Mouse (Mus musculus): ENCODE results near the gene 4933417A18Rik. TPM values are rescaled to one million over a fixed set of nuclear protein-coding genes. Genes with fewer than 3 reads are reported as not detected.
"Not testable (repeated sequence)": the region's sequence is repeated elsewhere in the genome, so short reads cannot be mapped to it uniquely, and the experiment has no call there.

4933417A18Rik gene
- polyA plus RNA-seq, 1 experiment from 2014 or later = not detected

DNA sequence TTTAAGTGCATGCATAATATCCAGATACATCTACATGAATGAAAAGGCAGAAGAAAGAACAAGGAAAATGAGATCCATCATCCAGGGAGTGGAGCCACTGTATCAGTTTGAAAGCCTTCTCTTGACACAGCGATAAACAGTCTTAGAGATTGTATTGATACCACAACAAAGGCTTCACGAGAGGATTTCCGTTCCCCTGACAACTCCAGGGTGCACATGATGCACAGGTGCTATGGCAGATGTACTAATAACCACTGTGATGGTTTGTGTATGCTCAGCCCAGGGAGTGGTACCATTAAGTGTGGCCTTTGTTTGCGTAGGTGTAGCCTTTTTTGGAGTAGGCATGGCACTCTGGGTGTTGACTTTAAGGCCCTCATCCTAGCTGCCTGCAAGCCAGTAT lies 32.7 kb downstream of the 4933417A18Rik start:
- Histone ChIP-seq H3K9ac (no peak overlapping the region), H3K27me3 (no peaks in the 10 kb centered on the region), H3K4me3 (no peak overlapping the region), H3K27ac (no peak overlapping the region), H3K9me3 (replicated peaks) (no peaks in the 10 kb centered on the region), H3K4me1 (replicated peaks) (0 out of 2 replicates have a peak, but pooled peaks cover 3% of the 10 kb centered on the region), H3K36me3 (no peaks in the 10 kb centered on the region), H3K4me2 (no peak overlapping the region)
- no peak for ATAC-seq (replicated peaks; ENCODE audit: insufficient number of reproducible peaks, insufficient read depth, low FRiP score, low read depth)
- WGBS = 74% methylated on average over 4 of the region's 4 CpGs

DNA sequence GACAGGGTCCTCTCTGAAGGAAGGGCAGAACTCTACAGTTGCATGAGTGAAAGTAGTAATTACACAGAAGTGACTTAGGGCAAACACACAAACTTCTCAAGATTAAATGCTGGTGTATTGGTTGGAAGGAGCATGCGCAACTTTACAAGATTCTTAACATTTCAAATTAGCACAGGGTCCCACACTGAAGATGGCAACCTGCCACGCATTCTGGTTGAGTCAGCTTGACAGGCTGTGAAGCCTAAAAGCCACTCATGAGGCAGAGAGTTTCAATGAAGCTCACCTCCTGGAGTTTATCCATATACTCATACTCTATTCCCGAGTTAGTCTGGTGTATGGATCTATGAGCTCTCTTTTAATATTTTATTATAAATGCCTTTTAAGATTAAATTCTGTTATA lies 33.9 kb downstream of the 4933417A18Rik start:
- H3K9me3 ChIP-seq (replicated peaks); H3K27me3 ChIP-seq; ATAC-seq (replicated peaks; ENCODE audit: insufficient number of reproducible peaks, insufficient read depth, low FRiP score, low read depth); H3K36me3 ChIP-seq; H3K9ac ChIP-seq; H3K4me1 ChIP-seq (replicated peaks); H3K4me3 ChIP-seq; H3K27ac ChIP-seq; H3K4me2 ChIP-seq: not testable (repeated sequence)
- WGBS = 81% methylated on average over 3 of the region's 3 CpGs

- 78% methylated on average over 4 of the region's 4 CpGs for WGBS
- peaks cover 13% of the 10 kb centered on the region for H3K27me3 ChIP-seq
- H3K9ac ChIP-seq = no peak overlapping the region
- peaks cover 12% of the 10 kb centered on the region for H3K4me1 ChIP-seq (replicated peaks)
- no peaks in the 10 kb centered on the region for H3K9me3 ChIP-seq (replicated peaks)
- no peaks in the 10 kb centered on the region for H3K36me3 ChIP-seq
- ATAC-seq (replicated peaks; ENCODE audit: insufficient number of reproducible peaks, insufficient read depth, low FRiP score, low read depth) = no peak
- H3K4me2 ChIP-seq = no peak overlapping the region
- no peak overlapping the region for H3K4me3 ChIP-seq
- H3K27ac ChIP-seq = no peak overlapping the region
Measured at GRCm38 (mm10) chr13:34960996-34961770, 37.0 kb downstream of the 4933417A18Rik start.

DNA sequence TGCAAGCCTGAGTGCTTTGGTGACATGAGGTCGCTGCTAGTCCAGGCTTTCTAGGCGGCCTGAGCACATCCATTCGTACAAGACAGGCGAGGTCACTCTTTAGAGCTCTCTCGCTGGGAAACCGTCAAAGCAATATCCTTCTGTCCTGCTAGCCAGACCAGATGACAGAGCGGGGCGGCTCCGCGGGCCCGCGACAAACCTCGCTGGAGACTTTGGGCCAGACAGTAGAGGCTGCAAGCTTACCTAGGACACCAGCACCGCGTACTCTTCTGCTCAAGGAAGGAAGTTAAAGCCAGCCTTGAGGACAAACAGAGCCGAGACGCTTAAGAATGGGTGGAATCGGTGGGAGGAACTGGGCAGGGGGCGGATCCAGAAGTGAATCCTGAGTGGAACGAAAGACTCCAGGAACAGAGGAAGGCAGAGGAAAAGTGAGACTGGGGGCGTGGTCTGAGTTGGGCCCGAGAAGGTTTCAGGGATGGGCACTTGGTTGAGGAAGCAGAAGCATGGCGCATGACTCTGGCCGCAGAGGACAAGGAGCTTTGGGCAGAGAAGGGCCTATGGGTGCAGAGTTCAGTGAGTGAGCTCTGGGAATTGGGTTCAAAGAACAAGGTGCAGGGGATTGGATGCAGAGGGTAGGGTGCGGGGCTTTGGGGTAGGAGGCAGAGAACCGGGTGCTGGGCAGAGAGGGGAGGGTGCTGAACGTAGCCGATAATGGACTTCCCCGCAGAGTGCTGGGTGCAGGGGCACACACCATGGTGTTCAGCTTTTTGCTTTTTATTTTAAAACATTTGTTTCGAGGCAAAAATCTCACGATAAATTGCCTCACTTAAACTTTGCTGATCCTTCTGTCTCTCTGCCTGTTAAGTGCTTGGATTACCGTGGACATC lies 39.5 kb downstream of the 4933417A18Rik start, which contains the start of gene Eci3:
TSS of gene Eci3 (minus strand) at position 300 of the 887 bp plus-strand sequence.
- no peak within 1 kb of the TSS for H3K27ac ChIP-seq
- 4% methylated on average over 32 of the region's 32 CpGs for WGBS
- H3K36me3 ChIP-seq = no peaks in the 10 kb centered on the region
- H3K4me1 ChIP-seq (replicated peaks) = peaks cover 12% of the 10 kb centered on the region
- peaks cover 13% of the 10 kb centered on the region for H3K27me3 ChIP-seq
- H3K9ac ChIP-seq = peak within 1 kb of the TSS; percentile 56
- no peak for ATAC-seq (replicated peaks; ENCODE audit: insufficient number of reproducible peaks, insufficient read depth, low FRiP score, low read depth)
- peak within 1 kb of the TSS; percentile 92 for H3K4me2 ChIP-seq
- H3K4me3 ChIP-seq = peak within 1 kb of the TSS; percentile 55
- no peaks in the 10 kb centered on the region for H3K9me3 ChIP-seq (replicated peaks)

- 7% methylated on average over 14 of the region's 14 CpGs for WGBS
- H3K4me2 ChIP-seq = peak overlapping the region; percentile 92
- peaks cover 12% of the 10 kb centered on the region for H3K4me1 ChIP-seq (replicated peaks)
- no peak for ATAC-seq (replicated peaks; ENCODE audit: insufficient number of reproducible peaks, insufficient read depth, low FRiP score, low read depth)
- no peaks in the 10 kb centered on the region for H3K36me3 ChIP-seq
- no peaks in the 10 kb centered on the region for H3K9me3 ChIP-seq (replicated peaks)
- H3K27me3 ChIP-seq = peaks cover 13% of the 10 kb centered on the region
- H3K9ac ChIP-seq = no peak overlapping the region
- H3K27ac ChIP-seq = no peak overlapping the region
- H3K4me3 ChIP-seq = peak overlapping the region; percentile 55
Measured at GRCm38 (mm10) chr13:34964419-34964818, 40.2 kb downstream of the 4933417A18Rik start.

DNA sequence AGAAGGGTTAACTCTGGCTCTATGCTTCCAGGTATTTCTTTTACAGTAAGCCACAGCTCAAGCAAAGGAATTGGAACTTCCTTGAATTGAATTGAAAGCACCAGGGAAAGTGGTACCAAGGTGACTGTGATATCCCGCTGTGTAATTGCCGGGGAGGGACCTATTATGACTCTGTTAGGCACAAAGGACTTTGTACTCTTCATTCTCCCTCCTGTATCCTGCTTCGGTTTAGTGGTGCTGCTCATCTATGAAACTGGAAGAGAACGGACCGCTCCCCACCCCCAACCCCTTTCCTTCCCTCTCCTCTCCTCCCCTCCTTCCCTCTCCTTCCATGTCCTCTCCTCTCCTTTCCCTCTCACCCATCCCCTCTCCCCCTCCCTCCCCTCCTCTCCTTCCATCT lies 40.7 kb downstream of the 4933417A18Rik start:
- no peaks in the 10 kb centered on the region for H3K9me3 ChIP-seq (replicated peaks)
- 18% methylated on average over 5 of the region's 5 CpGs for WGBS
- no peak overlapping the region for H3K27ac ChIP-seq
- H3K27me3 ChIP-seq = peaks cover 13% of the 10 kb centered on the region
- no peaks in the 10 kb centered on the region for H3K36me3 ChIP-seq
- peak overlapping the region; percentile 92 for H3K4me2 ChIP-seq
- no peak overlapping the region for H3K9ac ChIP-seq
- H3K4me3 ChIP-seq = peak overlapping the region; percentile 55
- ATAC-seq (replicated peaks; ENCODE audit: insufficient number of reproducible peaks, insufficient read depth, low FRiP score, low read depth) = no peak
- peaks cover 12% of the 10 kb centered on the region for H3K4me1 ChIP-seq (replicated peaks)

GRCm38 (mm10) chr13:34965647-34966046 lies 41.4 kb downstream of the 4933417A18Rik start:
- not testable (repeated sequence) for H3K9me3 ChIP-seq (replicated peaks); H3K9ac ChIP-seq; H3K4me2 ChIP-seq; ATAC-seq (replicated peaks; ENCODE audit: insufficient number of reproducible peaks, insufficient read depth, low FRiP score, low read depth); H3K27ac ChIP-seq; H3K36me3 ChIP-seq; H3K4me3 ChIP-seq
- Histone ChIP-seq H3K4me1 (replicated peaks) (peaks cover 12% of the 10 kb centered on the region), H3K27me3 (peaks cover 13% of the 10 kb centered on the region)
- WGBS = 72% methylated on average over 9 of the region's 9 CpGs

- not testable (repeated sequence) for H3K4me3 ChIP-seq; H3K27me3 ChIP-seq; H3K4me2 ChIP-seq; H3K27ac ChIP-seq; ATAC-seq (replicated peaks; ENCODE audit: insufficient number of reproducible peaks, insufficient read depth, low FRiP score, low read depth); H3K4me1 ChIP-seq (replicated peaks); H3K9me3 ChIP-seq (replicated peaks); H3K36me3 ChIP-seq; H3K9ac ChIP-seq
Measured at GRCm38 (mm10) chr13:34972456-34972855, 48.2 kb downstream of the 4933417A18Rik start.

GRCm38 (mm10) chr13:34973149-34973548 lies 48.9 kb downstream of the 4933417A18Rik start:
- ATAC-seq (replicated peaks; ENCODE audit: insufficient number of reproducible peaks, insufficient read depth, low FRiP score, low read depth) = no peak
- no peaks in the 10 kb centered on the region for H3K4me1 ChIP-seq (replicated peaks)
- peaks cover 14% of the 10 kb centered on the region for H3K36me3 ChIP-seq
- WGBS = 22% methylated on average over 1 of the region's 1 CpGs
- no peak overlapping the region for H3K9ac ChIP-seq
- no peak overlapping the region for H3K27ac ChIP-seq
- no peaks in the 10 kb centered on the region for H3K27me3 ChIP-seq
- H3K4me3 ChIP-seq = no peak overlapping the region
- no peak overlapping the region for H3K4me2 ChIP-seq
- H3K9me3 ChIP-seq (replicated peaks) = no peaks in the 10 kb centered on the region

DNA sequence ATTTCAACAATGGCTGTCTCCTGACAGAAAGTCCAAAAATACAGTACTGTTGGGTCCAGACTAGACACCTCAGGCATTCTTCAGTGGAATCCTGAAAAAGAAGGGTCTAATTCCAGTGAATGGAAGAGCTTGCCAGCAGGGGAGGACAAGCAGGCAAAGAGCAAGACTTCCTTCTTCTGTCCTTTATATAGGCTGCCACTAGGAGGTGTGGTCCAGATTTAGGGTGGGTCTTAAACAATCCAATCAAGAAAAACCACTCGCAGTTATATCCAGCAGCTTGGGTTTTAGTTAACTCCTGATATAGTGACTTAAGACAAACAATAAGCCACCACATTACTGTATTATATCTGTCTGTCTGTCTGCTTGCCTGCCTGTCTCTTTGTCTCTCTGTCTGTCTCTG lies 49.6 kb downstream of the 4933417A18Rik start:
- 29% methylated on average over 1 of the region's 1 CpGs for WGBS
- Histone ChIP-seq H3K27ac (no peak overlapping the region), H3K36me3 (peaks cover 20% of the 10 kb centered on the region), H3K4me1 (replicated peaks) (no peaks in the 10 kb centered on the region), H3K4me3 (no peak overlapping the region), H3K9ac (no peak overlapping the region), H3K27me3 (no peaks in the 10 kb centered on the region), H3K4me2 (no peak overlapping the region), H3K9me3 (replicated peaks) (no peaks in the 10 kb centered on the region)
- ATAC-seq (replicated peaks; ENCODE audit: insufficient number of reproducible peaks, insufficient read depth, low FRiP score, low read depth) = no peak

- Histone ChIP-seq H3K9me3 (replicated peaks) (no peaks in the 10 kb centered on the region), H3K4me1 (replicated peaks) (no peaks in the 10 kb centered on the region), H3K4me2 (no peak overlapping the region), H3K36me3 (peaks cover 42% of the 10 kb centered on the region), H3K27ac (no peak overlapping the region), H3K4me3 (no peak overlapping the region), H3K9ac (no peak overlapping the region), H3K27me3 (no peaks in the 10 kb centered on the region)
- no peak for ATAC-seq (replicated peaks; ENCODE audit: insufficient number of reproducible peaks, insufficient read depth, low FRiP score, low read depth)
- WGBS = 86% methylated on average over 4 of the region's 4 CpGs
Measured at GRCm38 (mm10) chr13:34976116-34976515, 51.9 kb downstream of the 4933417A18Rik start.
